Mouse (Mus musculus) C2C12 (cell line): Measurements from ENCODE around the gene Sec24a.

ENCODE experiments used
- CEBPB ChIP-seq: IDR thresholded peaks from one replicate; pipeline ENCODE4 v1.6.1; 2011; ENCODE audit warnings: low read depth, mild to moderate bottlenecking, control low read depth, moderate library complexity
- CTCF ChIP-seq: IDR thresholded peaks from one replicate; pipeline ENCODE4 v1.5.1; 2011; ENCODE audit not compliant: control insufficient read depth, insufficient read depth, insufficient read length
- FOSL1 ChIP-seq: IDR thresholded peaks from one replicate; pipeline ENCODE4 v1.8.0; 2011; ENCODE audit warnings: mild to moderate bottlenecking, low read length; ENCODE audit not compliant: poor library complexity, insufficient read depth, severe bottlenecking
- MAX ChIP-seq: IDR thresholded peaks from one replicate; pipeline ENCODE4 v1.6.1; 2011; ENCODE audit warnings: mild to moderate bottlenecking, control low read depth
- MYOD1 ChIP-seq: IDR thresholded peaks from one replicate; pipeline ENCODE4 v1.6.1; 2011; ENCODE audit warnings: low read depth; ENCODE audit not compliant: control insufficient read depth, insufficient read length
- MYOG ChIP-seq: IDR thresholded peaks from one replicate; pipeline ENCODE4 v1.6.1; 2011; ENCODE audit not compliant: control insufficient read depth, insufficient read length; ENCODE audit errors: extremely low read depth
- USF1 ChIP-seq: IDR thresholded peaks from one replicate; pipeline ENCODE4 v1.6.1; 2011; ENCODE audit warnings: low read depth, mild to moderate bottlenecking, control low read depth, moderate library complexity

GRCm38 (mm10) chr11:51755621-51756311 lies 7.7 kb downstream of the Sec24a start:
- TF ChIP-seq CTCF: no peak
- no peak for TF ChIP-seq MAX
- TF ChIP-seq FOSL1: no peak
- TF ChIP-seq MYOD1: no peak
- TF ChIP-seq USF1: no peak
- no peak for TF ChIP-seq MYOG
- TF ChIP-seq CEBPB: no peak
